ENCODE assay signal across 16 mouse cellular contexts in genomic region chr3:86688438-86688837, GRCm38 (mm10).
"Had no signal": no experiment of that assay in that cellular context is flagged by ENCODE, and none has a peak within 500 bp of the region (broad histone marks: within the 10 kb centered on the region; RNA-seq: fewer than 3 reads in every experiment).

No protein-coding gene starts in this region.

- H3K4me2 ChIP-seq: lung, embryonic 15.5 days; neural tube, embryonic 12.5 days; stomach, embryonic 15.5 days had no signal

- H3K9ac ChIP-seq: liver, postnatal 0 days; lung, embryonic 15.5 days; midbrain, embryonic 13.5 days; midbrain, embryonic 15.5 days; neural tube, embryonic 12.5 days; stomach, embryonic 15.5 days had no signal

- H3K9me3 ChIP-seq: lung, embryonic 15.5 days; megakaryocyte, embryonic 14.5 days; midbrain, embryonic 13.5 days; midbrain, embryonic 15.5 days; neural tube, embryonic 12.5 days; stomach, embryonic 15.5 days had no signal

- H3K27ac ChIP-seq: lung, embryonic 15.5 days; macrophage; stomach, embryonic 15.5 days; stomach, postnatal 0 days had no signal

- H3K36me3 ChIP-seq: lung, embryonic 15.5 days; midbrain, embryonic 13.5 days; midbrain, embryonic 15.5 days; neural tube, embryonic 12.5 days; stomach, embryonic 15.5 days had no signal

- H3K4me1 ChIP-seq: lung, embryonic 15.5 days; stomach, embryonic 15.5 days had no signal

- ATAC-seq: liver, postnatal 0 days; lung, postnatal 0 days had no signal

- DNase-seq: liver, postnatal 0 days; lung, adult 2 months; lung, postnatal 14 days; lung, postnatal 36 days; right cerebral cortex, postnatal 14 days; thymus, adult 2 months; thymus, postnatal 4 days had no signal

- H3K27me3 ChIP-seq: lung, embryonic 15.5 days; megakaryocyte, embryonic 14.5 days; midbrain, embryonic 15.5 days; neural tube, embryonic 12.5 days; stomach, embryonic 15.5 days had no signal

- H3K4me3 ChIP-seq: lung, embryonic 15.5 days; midbrain, embryonic 13.5 days; midbrain, embryonic 15.5 days; neural tube, embryonic 12.5 days; stomach, embryonic 15.5 days had no signal
